ENCODE assay signal across 10 mouse cellular contexts in genomic region chr4:45508469-45508868, GRCm38 (mm10). TPM values are rescaled to one million over a fixed set of nuclear protein-coding genes. Genes with fewer than 3 reads are reported as not detected.
DNase-seq lines count a peak whose midpoint lies in the region; ATAC-seq and TF ChIP-seq lines count a peak whose summit lies in the region.
"Had no signal": no experiment of that assay in that cellular context is flagged by ENCODE, and none has a peak within 500 bp of the region (broad histone marks: within the 10 kb centered on the region; RNA-seq: fewer than 3 reads in every experiment).

No protein-coding gene starts in this region.

- no peaks in the 10 kb centered on the region for H3K36me3 ChIP-seq in heart, embryonic 10.5 days
- no peaks in the 10 kb centered on the region for H3K36me3 ChIP-seq in hindbrain, embryonic 16.5 days (ENCODE audit: control insufficient read depth, insufficient read depth, low read length)
- no peaks in the 10 kb centered on the region; the same call in 1 of the 2 replicates for H3K36me3 ChIP-seq in stomach, postnatal 0 days (ENCODE audit: control insufficient read depth, insufficient read depth, low read length)

- H3K4me2 ChIP-seq in hindbrain, embryonic 16.5 days (ENCODE audit: low read length) = no peak overlapping the region
- H3K4me2 ChIP-seq in stomach, postnatal 0 days (replicated peaks; ENCODE audit: low read depth) = no peak overlapping the region

- no peak for TF ChIP-seq EP300 in stomach, postnatal 0 days (optimal IDR thresholded peaks at IDR 0.05)

- peaks cover 91% of the 10 kb centered on the region for H3K4me1 ChIP-seq in heart, embryonic 10.5 days
- peaks cover 27% of the 10 kb centered on the region for H3K4me1 ChIP-seq in hindbrain, embryonic 16.5 days (ENCODE audit: control insufficient read depth, insufficient read depth, low read depth, low read length)
- H3K4me1 ChIP-seq in stomach, postnatal 0 days (replicated peaks; ENCODE audit: control insufficient read depth, insufficient read depth) = peaks cover 18% of the 10 kb centered on the region

- peak; percentile 49; the same call in 1 of the 2 replicates for ATAC-seq in hindbrain, embryonic 16.5 days
- ATAC-seq in stomach, postnatal 0 days (ENCODE audit: low FRiP score, low TSS enrichment) = 0 out of 2 replicates have a peak, but pooled peaks have one; percentile 15

- 0 out of 2 replicates have a peak overlapping the region, but pooled peaks have one; percentile 30 for H3K4me3 ChIP-seq in heart, embryonic 10.5 days
- H3K4me3 ChIP-seq in hindbrain, embryonic 16.5 days (ENCODE audit: low read length) = no peak overlapping the region
- H3K4me3 ChIP-seq in stomach, postnatal 0 days (ENCODE audit: low read depth, low read length) = no peak overlapping the region

- H3K9ac ChIP-seq in hindbrain, embryonic 16.5 days (ENCODE audit: low read depth, low read length) = no peak overlapping the region; the same call in 1 of the 2 replicates
- H3K9ac ChIP-seq in stomach, postnatal 0 days (ENCODE audit: low read length) = no peak overlapping the region

- no peaks in the 10 kb centered on the region for H3K9me3 ChIP-seq in heart, embryonic 10.5 days
- no peaks in the 10 kb centered on the region for H3K9me3 ChIP-seq in hindbrain, embryonic 16.5 days (ENCODE audit: control insufficient read depth, low read length)
- H3K9me3 ChIP-seq in stomach, postnatal 0 days (ENCODE audit: control insufficient read depth, low read length) = no peaks in the 10 kb centered on the region

- intact Hi-C loops in heart, postnatal 14 days (cut with DNase I) = loop anchor here (2.0 kb wide), 1 partner anchor 20 kb away; no protein-coding TSS in a partner anchor

- WGBS in heart, embryonic 10.5 days = 33% methylated on average over 6 of the region's 6 CpGs
- 34% methylated on average over 6 of the region's 6 CpGs for WGBS in hindbrain, embryonic 16.5 days
- WGBS in stomach, postnatal 0 days = 42% methylated on average over 6 of the region's 6 CpGs

- TF ChIP-seq CTCF in stomach, postnatal 0 days (IDR thresholded peaks at IDR 0.05; ENCODE audit: low read depth) = no peak

- no peak for DNase-seq in heart, embryonic 10.5 days (ENCODE audit: low spot score)
- DNase-seq in heart, postnatal 14 days = no peak
- DNase-seq in right cerebral cortex, postnatal 10 days (ENCODE audit: low spot score in 2 of 2) = peak; percentile 59 to 61
- DNase-seq in right cerebral cortex, postnatal 36 days (ENCODE audit: low spot score in 2 of 2) = no peak
- DNase-seq in stomach, postnatal 0 days (ENCODE audit: low spot score) = no peak
- no peak for DNase-seq in adrenal gland, adult 2 months
- no peak for DNase-seq in spleen, postnatal 10 days (ENCODE audit: low spot score in 2 of 2)
- DNase-seq: cerebellum, postnatal 25 days; lung, postnatal 10 days had no signal

- no peaks in the 10 kb centered on the region for H3K27me3 ChIP-seq in heart, embryonic 10.5 days (ENCODE audit: insufficient read depth, poor library complexity, severe bottlenecking)
- H3K27me3 ChIP-seq in hindbrain, embryonic 16.5 days (replicated peaks; ENCODE audit: control insufficient read depth, insufficient read depth, low read length) = no peaks in the 10 kb centered on the region
- no peaks in the 10 kb centered on the region for H3K27me3 ChIP-seq in stomach, postnatal 0 days (ENCODE audit: control insufficient read depth, insufficient read depth, low read length)

- peak overlapping the region; percentile 93 for H3K27ac ChIP-seq in heart, embryonic 10.5 days
- H3K27ac ChIP-seq in hindbrain, embryonic 16.5 days (ENCODE audit: low read depth, low read length) = peak overlapping the region; percentile 49
- peak overlapping the region; percentile 81 for H3K27ac ChIP-seq in stomach, postnatal 0 days (replicated peaks)

RNA-seq across cellular contexts. Expression of gene Shb, which starts 23.8 kb away (rescaled TPM):
- polyA plus RNA-seq in heart, embryonic 10.5 days (2016; fragmentation: Nextera tagmentation; extraction: Ambion mirVana) = 8.2 and 8.3 TPM in 2 replicates
- 10 to 100 TPM; 29.7 to 46.1 TPM for total RNA-seq in heart, postnatal 14 days (2021)
- 2.6 and 3.8 TPM in 2 replicates for polyA plus RNA-seq in hindbrain, embryonic 16.5 days (2015; fragmentation: Nextera tagmentation; extraction: Ambion mirVana)
- polyA plus RNA-seq in stomach, postnatal 0 days (2015; fragmentation: Nextera tagmentation; extraction: Ambion mirVana) = 5.5 and 6.9 TPM in 2 replicates
- 100 to 1,000 TPM in 1 of 2 experiments, 10 to 100 TPM in 1; 48.7 to 154 TPM for total RNA-seq in adrenal gland, adult 2 months (2021)
- 71.0 and 106 TPM in 2 replicates for polyA plus RNA-seq in adrenal gland, adult 2 months (2012; rRNA removed)

Comparison
In these comparisons a context has a peak if more than half of its experiments do, and no peak if none do; other contexts are left out.
1. DNase-seq: peak in right cerebral cortex, postnatal 10 days (2 of 2); none in heart, embryonic 10.5 days (single experiment), heart, postnatal 14 days (0 of 2), right cerebral cortex, postnatal 36 days (0 of 2), stomach, postnatal 0 days (single experiment), adrenal gland, adult 2 months (single experiment) and spleen, postnatal 10 days (0 of 2).
2. Peak in every context shown above with its lines, with median percentiles within 50 percentile points of each other: H3K27ac ChIP-seq.